Mouse (Mus musculus) MEL (cell line): Measurements from ENCODE around the gene Ptprr. TPM values are rescaled to one million over a fixed set of nuclear protein-coding genes. Genes with fewer than 3 reads are reported as not detected.
A peak's percentile ranks its signal among the peaks of the same experiment; 100 is the strongest.

ENCODE experiments used
- DNase-seq: peaks from one replicate; pipeline ENCODE4 v3.0.0; 2011; ENCODE audit warnings: low read depth, low spot score
- H3K27ac ChIP-seq: 2 replicates; pipeline ENCODE4 v1.5.1; 2012; ENCODE audit warnings: low read depth, mild to moderate bottlenecking, control low read depth, low read length, moderate library complexity; ENCODE audit not compliant: control insufficient read depth
- H3K27me3 ChIP-seq, 2 experiments: fragments of 150-350 bp in 1 of 2; sonication (generic) in 1 of 2; 2 replicates each; pipeline ENCODE4 v1.6.1; 2012; ENCODE audit warnings: low read length in 2 of 2, mild to moderate bottlenecking in 2 of 2, improper control_type of control experiment in 1 of 2, moderate library complexity in 1 of 2; ENCODE audit not compliant: insufficient read depth in 2 of 2, control insufficient read depth in 1 of 2
- H3K36me3 ChIP-seq, 2 experiments: 2 replicates each; pipeline ENCODE4 v1.6.1; 2012 to 2014; ENCODE audit warnings: low read length in 2 of 2, improper control_type of control experiment in 1 of 2, inconsistent platforms in 1 of 2, mild to moderate bottlenecking in 1 of 2; ENCODE audit not compliant: insufficient read depth in 2 of 2, control insufficient read depth in 1 of 2
- H3K4me1 ChIP-seq, 2 experiments: fragments of 150-350 bp in 1 of 2; sonication (generic) in 1 of 2; 2 replicates each; pipeline ENCODE4 v1.6.1; 2012; ENCODE audit warnings: low read length in 2 of 2, improper control_type of control experiment in 1 of 2, mild to moderate bottlenecking in 1 of 2; ENCODE audit not compliant: insufficient read depth in 2 of 2, control insufficient read depth in 1 of 2
- H3K4me3 ChIP-seq, 2 experiments: fragments of 150-350 bp in 1 of 2; sonication (generic) in 1 of 2; 2 replicates each; pipeline ENCODE4 v1.5.1; 2012; ENCODE audit warnings: low read depth in 2 of 2, low read length in 2 of 2, mild to moderate bottlenecking in 2 of 2, moderate library complexity in 2 of 2, control low read depth in 1 of 2, improper control_type of control experiment in 1 of 2; ENCODE audit not compliant: control insufficient read depth in 1 of 2, insufficient read depth in 1 of 2
- H3K79me2 ChIP-seq: 2 replicates; pipeline ENCODE4 v1.6.1; 2012; ENCODE audit warnings: mild to moderate bottlenecking, low read length, moderate library complexity; ENCODE audit not compliant: control insufficient read depth, poor library complexity, insufficient read depth
- H3K9ac ChIP-seq: 2 replicates; pipeline ENCODE4 v1.6.1; 2012; ENCODE audit warnings: low read depth, mild to moderate bottlenecking, control low read depth, low read length, moderate library complexity; ENCODE audit not compliant: control insufficient read depth, poor library complexity, severe bottlenecking
- H3K9me3 ChIP-seq: fragments of 150-350 bp; sonication (generic); replicated peaks from 2 replicates; pipeline ENCODE4 v1.6.1; 2012; ENCODE audit warnings: mild to moderate bottlenecking, low read length, improper control_type of control experiment, moderate library complexity; ENCODE audit not compliant: insufficient read depth
- CHD1 ChIP-seq: IDR thresholded peaks from 2 replicates; pipeline ENCODE4 v1.6.1; 2012; ENCODE audit warnings: low read depth, mild to moderate bottlenecking, inconsistent platforms, low read length, improper control_type of control experiment
- ELF1 ChIP-seq: IDR thresholded peaks from 2 replicates; pipeline ENCODE4 v1.6.1; 2014; ENCODE audit warnings: low read depth, mild to moderate bottlenecking, inconsistent platforms, low read length, improper control_type of control experiment, moderate library complexity
- EP300 ChIP-seq, 2 experiments: IDR thresholded peaks; 2 replicates each; pipeline ENCODE4 v1.6.1; 2011; ENCODE audit warnings: improper control_type of control experiment in 2 of 2, low read length in 2 of 2, low read depth in 1 of 2, mild to moderate bottlenecking in 1 of 2
- GATA1 ChIP-seq: IDR thresholded peaks from 2 replicates; pipeline ENCODE4 v1.6.1; 2011; ENCODE audit warnings: low read depth, low read length, improper control_type of control experiment
- KAT2A ChIP-seq: conservative IDR thresholded peaks from 2 replicates; pipeline ENCODE4 v1.6.1; 2012; ENCODE audit warnings: low read depth, low read length, improper control_type of control experiment, inconsistent platforms
- MAFK ChIP-seq: IDR thresholded peaks from 2 replicates; pipeline ENCODE4 v1.6.1; 2011; ENCODE audit warnings: low read depth, mild to moderate bottlenecking, low read length, improper control_type of control experiment, borderline replicate concordance
- MYB ChIP-seq: IDR thresholded peaks from 2 replicates; pipeline ENCODE4 v1.6.1; 2011; ENCODE audit warnings: mild to moderate bottlenecking, low read depth, low read length, improper control_type of control experiment
- MYC ChIP-seq: IDR thresholded peaks from 2 replicates; pipeline ENCODE4 v1.6.1; 2011; ENCODE audit warnings: low read depth, mild to moderate bottlenecking, low read length, improper control_type of control experiment, moderate library complexity
- POLR2AphosphoS2 ChIP-seq: IDR thresholded peaks from 2 replicates; pipeline ENCODE4 v1.6.1; 2011; ENCODE audit warnings: low read length, improper control_type of control experiment
- POLR2AphosphoS5 ChIP-seq: IDR thresholded peaks from 2 replicates; pipeline ENCODE4 v1.6.1; 2012; ENCODE audit warnings: low read depth, borderline replicate concordance, mild to moderate bottlenecking, inconsistent platforms, low read length, moderate library complexity, mixed read lengths
- SMC3 ChIP-seq: IDR thresholded peaks from 2 replicates; pipeline ENCODE4 v1.6.1; 2011; ENCODE audit warnings: low read depth, low read length, improper control_type of control experiment
- TAL1 ChIP-seq: IDR thresholded peaks from 2 replicates; pipeline ENCODE4 v1.6.1; 2012; ENCODE audit warnings: mild to moderate bottlenecking, inconsistent platforms, low read length, moderate library complexity, mixed read lengths
- TBP ChIP-seq: IDR thresholded peaks from 2 replicates; pipeline ENCODE4 v1.8.0; 2011; ENCODE audit warnings: low read depth, low read length, improper control_type of control experiment
- UBTF ChIP-seq: IDR thresholded peaks from 2 replicates; pipeline ENCODE4 v1.6.1; 2012; ENCODE audit warnings: low read depth, mild to moderate bottlenecking, inconsistent platforms, low read length, improper control_type of control experiment, moderate library complexity, borderline replicate concordance; ENCODE audit not compliant: insufficient read depth
- USF1 ChIP-seq: IDR thresholded peaks from 2 replicates; pipeline ENCODE4 v1.6.1; 2014; ENCODE audit warnings: low read depth, mild to moderate bottlenecking, inconsistent platforms, low read length, improper control_type of control experiment, moderate library complexity
- ZC3H11A ChIP-seq: IDR thresholded peaks from 2 replicates; pipeline ENCODE4 v1.6.1; 2012; ENCODE audit warnings: low read depth, mild to moderate bottlenecking, inconsistent platforms, low read length, improper control_type of control experiment
- ZMIZ1 ChIP-seq: IDR thresholded peaks from 2 replicates; pipeline ENCODE4 v1.6.1; 2012; ENCODE audit warnings: low read depth, mild to moderate bottlenecking, inconsistent platforms, low read length, improper control_type of control experiment, moderate library complexity
- ZNF384 ChIP-seq: IDR thresholded peaks from 2 replicates; pipeline ENCODE4 v1.6.1; 2012; ENCODE audit warnings: low read depth, mild to moderate bottlenecking, inconsistent platforms, low read length, improper control_type of control experiment
- polyA plus RNA-seq, 2 experiments: library from polyadenylated mRNA; stranded (reverse) in 1 of 2; unstranded in 1 of 2; fragments of >175 nt in 1 of 2; fragments of >200 nt in 1 of 2; gene quantifications; 2 replicates each; pipeline versions ENCODE4 v1.2.1 to v1.2.4; 2012; ENCODE audit warnings: low replicate concordance in 2 of 2, low read depth in 1 of 2; ENCODE audit not compliant: insufficient read length in 2 of 2, insufficient read depth in 1 of 2, missing spikeins in 1 of 2
- total RNA-seq: library from RNA; depleted of rRNA; stranded (reverse); fragments of 300-350 nt; gene quantifications from 2 replicates; pipeline ENCODE4 v1.2.3, GENCODE M21; 2012

Gene Ptprr
- total and polyA plus RNA-seq, 3 experiments: not detected

- H3K9me3 ChIP-seq: no peaks in the 10 kb centered on the region
- H3K9ac ChIP-seq: no peak overlapping the region
- no peaks in the 10 kb centered on the region for H3K79me2 ChIP-seq
- H3K27ac ChIP-seq: no peak overlapping the region
- no peaks in the 10 kb centered on the region for H3K36me3 ChIP-seq
- H3K27me3 ChIP-seq: no peaks in the 10 kb centered on the region
- no peaks in the 10 kb centered on the region for H3K4me1 ChIP-seq
- H3K4me3 ChIP-seq: no peak overlapping the region
- no peak for TF ChIP-seq ELF1
- no peak for TF ChIP-seq TAL1
- TF ChIP-seq ZMIZ1: no peak
- TF ChIP-seq MYC: no peak
- TF ChIP-seq CHD1: no peak
- no peak for TF ChIP-seq UBTF
- no peak for TF ChIP-seq MAFK
- no peak for TF ChIP-seq ZC3H11A
- no peak for TF ChIP-seq GATA1
- no peak for TF ChIP-seq EP300 (IDR thresholded peaks at IDR 0.05; ENCODE audit: low read depth in 1 of 2, low read length in 2 of 2)
- no peak for TF ChIP-seq POLR2AphosphoS5
- no peak for TF ChIP-seq TBP
- no peak for TF ChIP-seq MYB
- TF ChIP-seq USF1: no peak
- no peak for TF ChIP-seq POLR2AphosphoS2
- no peak for TF ChIP-seq KAT2A
- no peak for TF ChIP-seq ZNF384
- DNase-seq: no peak
Observed at GRCm38 (mm10) chr10:116132233-116132632, 114.2 kb downstream of the Ptprr start.

GRCm38 (mm10) chr10:116135187-116135586, 117.2 kb downstream of the Ptprr start:
- Histone ChIP-seq H3K27me3 (no peaks in the 10 kb centered on the region), H3K4me3 (no peak overlapping the region), H3K9ac (no peak overlapping the region), H3K27ac (no peak overlapping the region), H3K4me1 (no peaks in the 10 kb centered on the region), H3K36me3 (no peaks in the 10 kb centered on the region), H3K79me2 (no peaks in the 10 kb centered on the region), H3K9me3 (no peaks in the 10 kb centered on the region)
- DNase-seq: no peak
- TF ChIP-seq GATA1: peak; percentile 71
- TF ChIP-seq TBP: no peak
- no peak for TF ChIP-seq MYB
- no peak for TF ChIP-seq SMC3
- no peak for TF ChIP-seq CHD1
- TF ChIP-seq ZC3H11A: no peak
